Mouse (Mus musculus) E14TG2a.4 (cell line): ENCODE data around the gene Nrip3.

ENCODE experiments used
- CTCF ChIP-seq: conservative IDR thresholded peaks from 2 replicates; pipeline ENCODE4 v1.5.1; 2014; ENCODE audit warnings: low read length
- NANOG ChIP-seq: IDR thresholded peaks from 2 replicates; pipeline ENCODE4 v1.6.1; 2014; ENCODE audit warnings: borderline replicate concordance, low read length, mixed read lengths
- POU5F1 ChIP-seq: IDR thresholded peaks from 2 replicates; pipeline ENCODE4 v1.6.1; 2014; ENCODE audit warnings: low read length, borderline replicate concordance

- TF ChIP-seq CTCF (no peak), NANOG (no peak), POU5F1 (no peak)
Observed at GRCm38 (mm10) chr7:109708961-109709382, 72.9 kb downstream of the Nrip3 start.
